Mouse (Mus musculus) liver, embryonic 16.5 days (tissue): ENCODE measurements at regions not wholly inside any gene's neighbourhood (a gene's known extent, or its start where the extent isn't known, plus 50 kb on each side); places are given as distances from the start of the nearest gene placed in this dataset.

Experiments used
- ATAC-seq: fragments of 200-750 bp; cut with Nextera tagmentation; 2 replicates; pipeline ENCODE4 v1.8.0; 2017; ENCODE audit warnings: low read depth, mild to moderate bottlenecking, moderate number of reproducible peaks, moderate library complexity
- H3K27ac ChIP-seq: fragments of 300-500 bp; sonication (generic); 2 replicates; pipeline ENCODE4 v1.5.1; 2014; ENCODE audit warnings: mild to moderate bottlenecking, low read length
- H3K27me3 ChIP-seq: fragments of 300-500 bp; sonication (generic); 2 replicates; pipeline ENCODE4 v1.6.1; 2014; ENCODE audit warnings: low read depth, low read length, mixed read lengths; ENCODE audit not compliant: control insufficient read depth, insufficient read depth
- H3K36me3 ChIP-seq: fragments of 300-500 bp; sonication (generic); 2 replicates; pipeline ENCODE4 v1.6.1; 2014; ENCODE audit warnings: mild to moderate bottlenecking; ENCODE audit not compliant: control insufficient read depth, insufficient read depth
- H3K4me1 ChIP-seq: fragments of 300-500 bp; sonication (generic); 2 replicates; pipeline ENCODE4 v1.6.1; 2014; ENCODE audit warnings: low read depth, low read length, mixed read lengths; ENCODE audit not compliant: control insufficient read depth
- H3K4me2 ChIP-seq: fragments of 300-500 bp; sonication (generic); 2 replicates; pipeline ENCODE4 v1.6.1; 2014; ENCODE audit warnings: low read depth, low read length, mixed read lengths
- H3K4me3 ChIP-seq: fragments of 300-500 bp; sonication (generic); 2 replicates; pipeline ENCODE4 v1.5.1; 2014; ENCODE audit warnings: low read depth, mild to moderate bottlenecking, low read length
- H3K9ac ChIP-seq: fragments of 300-500 bp; sonication (generic); 2 replicates; pipeline ENCODE4 v1.6.1; 2014; ENCODE audit warnings: low read depth, low read length
- H3K9me3 ChIP-seq: fragments of 300-500 bp; sonication (generic); replicated peaks from 2 replicates; pipeline ENCODE4 v1.6.1; 2016; ENCODE audit warnings: low read length; ENCODE audit not compliant: control insufficient read depth
- WGBS: fragments of 180-500 bp; shearing (Covaris S2); extraction: QIAGEN DNeasy Blood & Tissue Kit; methylation state at CpG from one replicate; pipeline ENCODE4 v1.1.7; 2014; ENCODE audit not compliant: insufficient replicate concordance; 5-methylcytosine and 5-hydroxymethylcytosine counted together

DNA sequence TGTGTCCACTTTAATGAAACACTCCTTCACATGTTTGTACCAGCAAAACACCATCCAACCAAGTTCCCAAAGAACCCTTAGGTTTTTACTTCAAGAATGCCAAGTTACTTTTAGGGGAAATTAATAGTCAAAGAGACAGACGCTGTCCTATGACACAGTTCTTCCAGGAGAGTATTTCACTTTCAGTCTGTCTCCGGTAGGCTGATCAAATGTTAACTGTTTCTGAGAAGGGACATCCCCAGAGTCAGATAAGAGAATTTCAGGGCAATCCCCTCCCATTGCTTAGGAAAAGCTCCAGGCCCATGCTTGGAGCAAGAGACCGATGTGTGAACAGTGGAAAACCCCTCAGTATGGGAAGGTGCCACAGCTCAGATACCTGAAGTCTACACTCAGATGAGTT, 112.1 kb downstream of the Sp3 start:
- no peaks in the 10 kb centered on the region for H3K36me3 ChIP-seq
- no peak overlapping the region for H3K4me2 ChIP-seq
- no peak overlapping the region for H3K9ac ChIP-seq
- no peak for ATAC-seq
- WGBS = 77% methylated on average over 3 of the region's 3 CpGs
- no peaks in the 10 kb centered on the region for H3K9me3 ChIP-seq
- H3K4me3 ChIP-seq = no peak overlapping the region
- no peaks in the 10 kb centered on the region for H3K27me3 ChIP-seq
- no peaks in the 10 kb centered on the region for H3K4me1 ChIP-seq
- no peak overlapping the region for H3K27ac ChIP-seq

DNA sequence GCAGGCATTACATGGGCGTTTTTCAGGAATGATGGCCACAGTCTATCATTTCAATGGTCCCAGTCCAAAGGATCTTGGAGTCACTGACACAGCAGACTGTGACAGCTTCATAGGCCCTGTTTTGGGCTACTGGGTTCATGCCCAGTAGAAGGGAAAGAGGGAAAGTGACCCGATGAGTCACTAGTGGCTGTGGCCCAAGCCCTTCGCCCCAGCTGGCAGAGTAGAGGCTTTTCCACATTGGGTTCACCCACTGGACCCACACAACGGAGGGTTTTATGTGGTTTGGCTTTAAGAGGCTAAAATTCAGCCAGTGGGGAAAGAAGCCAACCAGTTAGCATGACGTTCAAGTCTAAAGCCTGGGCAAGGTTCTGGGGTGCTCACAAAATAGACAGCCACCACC, 108.4 kb downstream of the Sp3 start:
- Histone ChIP-seq H3K27me3 (no peaks in the 10 kb centered on the region), H3K4me2 (no peak overlapping the region), H3K9ac (no peak overlapping the region), H3K9me3 (no peaks in the 10 kb centered on the region), H3K4me3 (no peak overlapping the region), H3K27ac (no peak overlapping the region), H3K4me1 (no peaks in the 10 kb centered on the region), H3K36me3 (no peaks in the 10 kb centered on the region)
- ATAC-seq = no peak
- WGBS = 59% methylated on average over 5 of the region's 5 CpGs

DNA sequence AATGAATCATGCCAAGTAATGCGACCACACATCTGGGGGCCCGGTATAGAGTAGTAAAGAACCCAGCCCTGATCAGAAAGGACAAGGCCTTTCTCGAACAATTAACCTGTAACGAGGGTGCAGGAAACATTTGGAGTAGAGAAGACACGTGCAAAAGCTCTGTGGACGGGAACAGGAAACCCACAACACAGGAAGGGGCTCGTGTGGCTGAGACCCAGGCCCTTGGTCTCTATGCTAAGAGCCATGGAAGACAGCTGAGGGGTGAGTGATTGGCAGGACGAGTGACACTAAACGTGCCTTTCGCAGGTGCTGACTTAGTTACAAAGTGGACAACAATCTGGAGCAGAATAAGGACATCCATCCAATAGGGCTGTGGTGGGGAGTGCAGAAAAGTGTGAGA, 106.3 kb downstream of the Sp3 start:
- H3K4me1 ChIP-seq = no peaks in the 10 kb centered on the region
- 21% methylated on average over 10 of the region's 10 CpGs for WGBS
- no peaks in the 10 kb centered on the region for H3K27me3 ChIP-seq
- no peak overlapping the region for H3K4me3 ChIP-seq
- no peaks in the 10 kb centered on the region for H3K36me3 ChIP-seq
- no peak overlapping the region for H3K9ac ChIP-seq
- no peak overlapping the region for H3K27ac ChIP-seq
- no peak overlapping the region for H3K4me2 ChIP-seq
- no peak for ATAC-seq
- H3K9me3 ChIP-seq = no peaks in the 10 kb centered on the region

DNA sequence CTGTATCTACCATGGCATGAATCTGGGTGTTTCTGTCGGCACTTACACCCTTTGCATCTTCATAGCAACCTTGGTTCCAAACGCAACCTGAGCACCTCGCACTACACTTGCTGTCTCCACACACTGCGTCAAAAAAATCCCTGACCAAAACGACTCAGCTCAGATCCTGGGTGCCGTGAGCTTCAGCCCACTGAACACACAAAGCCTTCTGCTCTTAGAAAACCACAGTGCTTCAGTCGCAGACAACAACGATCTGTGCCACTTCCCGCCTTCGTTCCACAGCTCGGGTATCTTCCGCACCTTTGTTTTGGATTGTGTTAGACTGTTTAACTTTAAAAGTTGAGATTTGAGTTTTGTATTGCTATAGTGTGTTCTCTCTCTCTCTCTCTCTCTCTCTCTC, 105.7 kb downstream of the Sp3 start:
- WGBS = 52% methylated on average over 12 of the region's 12 CpGs

DNA sequence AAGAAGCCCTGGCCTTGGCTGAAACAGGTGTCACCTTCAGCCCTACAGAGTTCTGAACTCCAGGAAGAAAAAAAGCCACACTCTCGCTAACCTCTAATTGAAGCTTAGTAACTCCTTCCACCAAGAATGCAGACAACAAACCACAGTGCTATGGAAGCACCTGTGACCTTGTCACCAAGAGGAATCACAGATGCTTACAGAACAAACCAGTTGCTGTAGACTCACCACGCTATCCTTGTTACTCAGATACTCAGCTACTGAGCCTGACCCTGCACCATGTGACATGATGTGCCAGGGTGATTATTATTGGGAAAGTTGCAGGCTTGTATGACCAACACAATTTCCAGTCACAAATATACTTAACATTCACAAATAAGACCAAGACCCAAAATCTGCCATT, 104.6 kb downstream of the Sp3 start:
- no peaks in the 10 kb centered on the region for H3K9me3 ChIP-seq
- WGBS = 54% methylated on average over 2 of the region's 2 CpGs
- no peak overlapping the region for H3K4me2 ChIP-seq
- ATAC-seq = no peak
- H3K4me1 ChIP-seq = no peaks in the 10 kb centered on the region
- H3K9ac ChIP-seq = no peak overlapping the region
- no peak overlapping the region for H3K27ac ChIP-seq
- H3K36me3 ChIP-seq = no peaks in the 10 kb centered on the region
- H3K4me3 ChIP-seq = no peak overlapping the region
- H3K27me3 ChIP-seq = no peaks in the 10 kb centered on the region

More for the DNA sequence above, 105.7 kb downstream of the Sp3 start:
- Histone ChIP-seq H3K9ac (no peak overlapping the region), H3K9me3 (no peaks in the 10 kb centered on the region), H3K4me1 (no peaks in the 10 kb centered on the region), H3K36me3 (no peaks in the 10 kb centered on the region), H3K27me3 (no peaks in the 10 kb centered on the region), H3K4me2 (no peak overlapping the region), H3K27ac (no peak overlapping the region), H3K4me3 (no peak overlapping the region)
- no peak for ATAC-seq

DNA sequence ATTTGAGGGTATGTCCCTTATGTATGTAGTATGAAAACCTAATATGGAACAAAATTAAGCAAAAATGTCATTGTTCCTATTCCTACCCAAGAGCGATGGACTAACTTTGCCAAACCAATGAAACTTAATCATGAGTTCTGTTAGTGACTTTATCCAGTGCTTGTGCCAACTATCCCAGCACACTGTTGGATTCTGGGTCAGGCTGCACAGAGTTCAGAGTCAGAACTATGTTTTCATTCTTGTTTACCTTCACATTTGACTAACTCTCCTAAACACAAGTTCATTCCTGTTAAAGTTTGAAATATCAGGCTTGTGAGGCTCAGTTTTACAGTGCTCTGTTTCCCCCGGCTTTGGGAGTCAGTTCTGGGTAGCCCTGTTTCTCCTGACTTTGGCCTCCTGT, 100.2 kb downstream of the Sp3 start:
- no peak for ATAC-seq
- no peaks in the 10 kb centered on the region for H3K9me3 ChIP-seq
- WGBS = 65% methylated on average over 2 of the region's 2 CpGs

DNA sequence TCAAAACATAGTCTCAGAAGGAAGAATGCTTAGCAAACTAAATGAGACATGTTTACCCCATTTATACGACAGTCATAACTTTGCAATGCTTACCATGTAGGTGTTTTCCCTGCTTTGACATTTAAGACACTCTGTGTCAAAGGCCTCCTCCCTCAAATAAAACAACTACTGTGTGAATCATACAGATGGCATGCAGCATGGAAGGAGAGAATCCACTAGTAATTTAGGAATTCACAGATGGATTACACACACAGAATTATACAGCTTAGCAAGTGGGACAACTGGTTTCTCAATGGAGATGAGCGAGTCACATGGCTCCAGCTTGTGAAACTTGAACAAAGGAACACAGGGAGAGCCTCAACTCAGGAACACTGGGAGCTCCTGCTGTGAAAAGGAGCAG, 98.7 kb downstream of the Sp3 start:
- H3K4me3 ChIP-seq = no peak overlapping the region
- no peaks in the 10 kb centered on the region for H3K36me3 ChIP-seq
- no peak overlapping the region for H3K9ac ChIP-seq
- no peak overlapping the region for H3K27ac ChIP-seq
- no peaks in the 10 kb centered on the region for H3K4me1 ChIP-seq
- no peak for ATAC-seq
- no peak overlapping the region for H3K4me2 ChIP-seq
- WGBS = 67% methylated on average over 2 of the region's 2 CpGs
- no peaks in the 10 kb centered on the region for H3K9me3 ChIP-seq
- no peaks in the 10 kb centered on the region for H3K27me3 ChIP-seq

More for the DNA sequence above, 100.2 kb downstream of the Sp3 start:
- Histone ChIP-seq H3K27me3 (no peaks in the 10 kb centered on the region), H3K27ac (no peak overlapping the region), H3K36me3 (no peaks in the 10 kb centered on the region), H3K4me2 (no peak overlapping the region), H3K4me3 (no peak overlapping the region), H3K9ac (no peak overlapping the region), H3K4me1 (no peaks in the 10 kb centered on the region)

DNA sequence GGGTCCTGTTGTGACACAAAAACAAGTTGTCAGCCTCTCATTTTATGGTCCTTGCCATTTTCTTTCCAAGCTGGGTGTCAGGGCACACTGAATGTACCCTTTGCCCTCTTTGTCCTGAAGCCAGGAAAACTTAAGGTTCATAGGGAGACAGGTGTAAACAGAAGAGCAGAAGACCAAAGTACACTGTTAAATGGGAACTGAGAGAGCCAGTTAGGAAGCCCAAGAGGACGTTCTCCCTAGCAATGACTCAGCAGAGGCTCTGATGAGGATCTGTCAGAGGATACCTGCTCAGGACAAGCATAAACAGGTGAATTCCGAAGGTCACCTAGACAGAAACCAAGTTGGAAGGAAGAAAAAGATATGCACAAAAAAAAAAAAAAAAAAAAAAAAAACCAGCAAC, 94.0 kb downstream of the Sp3 start:
- no peak overlapping the region for H3K4me3 ChIP-seq
- WGBS = 22% methylated on average over 2 of the region's 2 CpGs
- no peaks in the 10 kb centered on the region for H3K36me3 ChIP-seq
- no peak overlapping the region for H3K9ac ChIP-seq
- H3K4me1 ChIP-seq = no peaks in the 10 kb centered on the region; the same call in 1 of the 2 replicates
- no peaks in the 10 kb centered on the region for H3K9me3 ChIP-seq
- H3K4me2 ChIP-seq = no peak overlapping the region
- H3K27me3 ChIP-seq = no peaks in the 10 kb centered on the region
- H3K27ac ChIP-seq = no peak overlapping the region
- ATAC-seq = peak; percentile 50; the same call in 1 of the 2 replicates
